Mouse (Mus musculus) central nervous system, embryonic 18 days (tissue): Measurements from ENCODE around the gene Fgf14. TPM values are rescaled to one million over a fixed set of nuclear protein-coding genes. Genes with fewer than 3 reads are reported as not detected.

ENCODE experiments used
- polyA plus RNA-seq: library from polyadenylated mRNA; depleted of rRNA; stranded (reverse); fragments of >200 nt; gene quantifications from 2 replicates; pipeline ENCODE4 v1.2.3, GENCODE M21; 2012; rRNA removed

The Fgf14 gene
- 15.3 and 15.5 TPM in 2 replicates for polyA plus RNA-seq

GRCm38 (mm10) chr14:124676506-124677177, at the start of gene Fgf14:
Gene Fgf14, minus strand, starts transcription at chr14:124677127.

